23 mouse cellular contexts compared by ENCODE assay signal in genomic region chr2:97178399-97178798, GRCm38 (mm10).
"Had no signal": no experiment of that assay in that cellular context is flagged by ENCODE, and none has a peak within 500 bp of the region (broad histone marks: within the 10 kb centered on the region; RNA-seq: fewer than 3 reads in every experiment).

No protein-coding gene starts in this region.

- H3K27ac ChIP-seq: heart, embryonic 10.5 days; hindbrain, embryonic 10.5 days; hindbrain, embryonic 13.5 days; intestine, embryonic 15.5 days; layer of hippocampus, adult 2 months; left cerebral cortex, adult 2 months; limb, embryonic 15.5 days; liver, embryonic 12.5 days; liver, embryonic 14.5 days had no signal

- H3K27me3 ChIP-seq: heart, embryonic 12.5 days; hindbrain, embryonic 13.5 days; intestine, embryonic 15.5 days; limb, embryonic 15.5 days; liver, embryonic 12.5 days had no signal

- DNase-seq: gastrocnemius, postnatal 14 days; gastrocnemius, postnatal 36 days; heart, adult 18-20 months; heart, postnatal 10 days; heart, postnatal 4 days; kidney, adult 18-20 months; kidney, adult 8-10 months; kidney, postnatal 10 days; kidney, postnatal 25 days; kidney, postnatal 4 days had no signal

- H3K4me3 ChIP-seq: heart, embryonic 10.5 days; heart, embryonic 12.5 days; hindbrain, embryonic 10.5 days; hindbrain, embryonic 13.5 days; intestine, embryonic 15.5 days; layer of hippocampus, adult 2 months; left cerebral cortex, adult 2 months; limb, embryonic 15.5 days; liver, embryonic 12.5 days had no signal

- H3K4me1 ChIP-seq: heart, embryonic 10.5 days; heart, embryonic 12.5 days; hindbrain, embryonic 10.5 days; hindbrain, embryonic 13.5 days; intestine, embryonic 15.5 days; limb, embryonic 15.5 days; liver, embryonic 12.5 days had no signal

- H3K4me2 ChIP-seq: heart, embryonic 12.5 days; hindbrain, embryonic 13.5 days; intestine, embryonic 15.5 days; limb, embryonic 15.5 days; liver, embryonic 12.5 days had no signal

- H3K36me3 ChIP-seq: heart, embryonic 10.5 days; heart, embryonic 12.5 days; hindbrain, embryonic 10.5 days; hindbrain, embryonic 13.5 days; intestine, embryonic 15.5 days; limb, embryonic 15.5 days; liver, embryonic 12.5 days had no signal

- ATAC-seq: hindbrain, embryonic 16.5 days; inflammation-experienced regulatory T-cells, adult 6 months; intestine, embryonic 15.5 days; intestine, postnatal 0 days; liver, embryonic 12.5 days had no signal

- H3K9me3 ChIP-seq: heart, embryonic 10.5 days; heart, embryonic 12.5 days; hindbrain, embryonic 10.5 days; hindbrain, embryonic 13.5 days; intestine, embryonic 15.5 days; limb, embryonic 15.5 days had no signal

- H3K9ac ChIP-seq: heart, embryonic 12.5 days; hindbrain, embryonic 13.5 days; intestine, embryonic 15.5 days; limb, embryonic 15.5 days; liver, embryonic 12.5 days; liver, embryonic 14.5 days had no signal
